Mouse (Mus musculus): ENCODE measurements around the gene Slc17a7. TPM values are rescaled to one million over a fixed set of nuclear protein-coding genes. Genes with fewer than 3 reads are reported as not detected.

The Slc17a7 gene
- polyA plus RNA-seq, 1 experiment from 2014 or later, result 3.6 TPM

DNA sequence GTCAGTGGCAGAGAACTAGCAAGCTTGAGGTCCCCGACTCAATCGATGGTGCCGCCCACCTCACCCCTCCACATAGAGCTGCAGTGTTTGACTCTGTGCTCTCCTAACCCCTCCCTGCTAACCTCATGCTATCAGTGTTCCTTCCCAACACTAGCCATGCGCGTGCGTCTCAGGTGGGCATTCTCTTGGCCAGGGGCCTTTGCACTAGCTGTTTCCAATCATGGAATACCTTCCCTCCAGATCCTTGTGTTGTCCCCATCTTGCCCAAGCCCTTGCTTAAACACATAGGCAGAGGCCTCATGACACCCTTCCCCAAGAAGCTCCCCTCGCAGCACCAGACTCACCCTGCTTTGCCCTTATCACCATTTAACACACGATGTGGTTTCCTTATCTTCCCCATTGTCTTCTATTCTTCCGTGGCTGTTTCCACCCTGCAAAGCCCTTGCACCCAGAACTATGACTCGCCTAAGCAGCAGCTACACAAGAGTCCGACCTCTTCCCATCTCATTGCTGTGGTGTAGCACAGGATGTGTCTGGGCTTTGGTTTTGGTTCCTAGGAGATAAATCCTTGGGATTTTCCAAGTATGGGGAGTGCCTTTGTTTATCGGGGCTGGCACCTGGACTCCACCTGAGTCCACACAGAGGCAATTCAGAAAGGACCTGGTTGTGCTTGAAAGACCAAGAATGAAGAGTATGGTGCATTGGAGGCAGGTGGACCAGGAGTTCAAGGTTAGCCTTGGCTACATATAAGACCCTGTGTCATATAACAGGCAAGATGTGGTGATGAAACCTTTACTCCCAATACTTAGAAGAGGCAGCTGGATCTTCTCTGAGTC, 26.4 kb upstream of the Slc17a7 start:
- Histone ChIP-seq H3K27ac (ENCODE audit: low read depth, low read length) (no peak overlapping the region), H3K27me3 (ENCODE audit: control insufficient read depth, insufficient read depth, low read length) (peaks cover 2% of the 10 kb centered on the region; the same call in 1 of the 2 replicates), H3K4me2 (ENCODE audit: low read depth, low read length, severe bottlenecking) (no peak overlapping the region), H3K9me3 (ENCODE audit: control insufficient read depth, low read length) (no peaks in the 10 kb centered on the region), H3K9ac (ENCODE audit: low read length) (no peak overlapping the region), H3K4me1 (replicated peaks; ENCODE audit: control insufficient read depth, insufficient read depth, low read length) (peaks cover 4% of the 10 kb centered on the region; the same call in 1 of the 2 replicates), H3K4me3 (ENCODE audit: low read depth, low read length) (no peak overlapping the region), H3K36me3 (ENCODE audit: control insufficient read depth, insufficient read depth, low read length) (no peaks in the 10 kb centered on the region)
- no peak for DNase-seq (ENCODE audit: low spot score)
- 83% methylated on average over 12 of the region's 12 CpGs for WGBS
- no peak for ATAC-seq (replicated peaks; ENCODE audit: low FRiP score)

DNA sequence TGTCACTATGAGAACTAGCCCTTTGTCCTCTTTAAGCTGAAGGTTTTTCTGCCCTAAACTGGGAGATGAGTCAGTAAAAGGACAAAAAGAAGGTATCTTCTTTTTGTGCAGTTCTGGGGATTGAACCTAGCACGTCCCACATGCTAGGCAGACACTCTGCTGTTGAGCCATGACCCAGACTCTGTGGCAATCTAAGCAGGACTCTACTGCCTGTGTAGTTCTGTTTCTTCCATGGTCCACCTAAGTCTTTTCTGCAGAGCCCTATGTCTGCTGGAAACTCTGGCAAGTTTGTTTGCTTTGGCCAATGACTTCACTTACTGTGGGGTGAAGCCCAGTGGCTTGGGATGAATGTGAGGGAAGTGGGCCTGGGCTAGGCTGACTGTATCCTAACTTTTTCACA, 25.3 kb upstream of the Slc17a7 start:
- no peak for DNase-seq (ENCODE audit: low spot score)
- H3K4me1 ChIP-seq (replicated peaks; ENCODE audit: control insufficient read depth, insufficient read depth, low read length), result peaks cover 4% of the 10 kb centered on the region; the same call in 1 of the 2 replicates
- 79% methylated on average over 1 of the region's 1 CpGs for WGBS
- H3K9ac ChIP-seq (ENCODE audit: low read length), result no peak overlapping the region
- no peaks in the 10 kb centered on the region for H3K36me3 ChIP-seq (ENCODE audit: control insufficient read depth, insufficient read depth, low read length)
- H3K4me3 ChIP-seq (ENCODE audit: low read depth, low read length), result no peak overlapping the region
- H3K27me3 ChIP-seq (ENCODE audit: control insufficient read depth, insufficient read depth, low read length), result peaks cover 2% of the 10 kb centered on the region; the same call in 1 of the 2 replicates
- no peak for ATAC-seq (replicated peaks; ENCODE audit: low FRiP score)
- H3K9me3 ChIP-seq (ENCODE audit: control insufficient read depth, low read length), result no peaks in the 10 kb centered on the region
- no peak overlapping the region for H3K4me2 ChIP-seq (ENCODE audit: low read depth, low read length, severe bottlenecking)
- H3K27ac ChIP-seq (ENCODE audit: low read depth, low read length), result no peak overlapping the region

DNA sequence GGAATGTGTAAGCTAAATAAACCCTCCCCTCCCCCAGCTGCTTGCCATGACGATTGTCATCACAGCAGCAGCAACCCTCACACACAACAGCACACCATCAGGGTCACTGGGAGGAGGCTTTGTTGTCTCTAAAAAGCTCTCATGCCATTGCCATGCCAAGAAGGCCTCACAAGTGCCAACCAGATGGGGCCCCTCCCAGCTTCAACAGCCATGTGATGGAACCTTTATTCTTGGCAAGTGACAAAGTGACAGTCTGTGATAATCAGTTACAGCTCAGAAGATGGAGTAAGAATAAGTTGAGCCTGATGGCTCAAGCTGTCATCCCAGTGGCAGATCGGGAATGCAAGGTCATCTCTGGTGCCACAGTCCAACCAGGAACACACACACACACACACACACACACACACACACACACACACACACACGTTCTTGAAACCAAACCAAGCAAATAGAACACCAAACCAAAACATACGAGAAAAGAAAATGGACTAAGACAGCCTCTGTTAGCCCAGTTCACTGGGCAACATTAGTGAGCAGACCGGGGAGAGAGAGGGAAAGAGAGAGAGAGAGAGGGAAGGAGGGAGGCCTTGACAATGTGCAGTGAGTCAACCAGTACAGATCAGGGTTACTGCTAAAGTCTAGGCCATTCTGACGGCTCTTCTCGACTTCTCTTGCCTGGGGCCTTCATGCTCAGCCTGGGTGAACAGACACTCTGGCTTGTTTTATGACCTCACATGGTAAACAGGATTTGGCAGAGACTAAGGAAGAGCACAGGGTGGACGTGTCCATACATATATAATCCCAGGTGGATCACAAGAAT, 23.6 kb upstream of the Slc17a7 start:
- ATAC-seq (replicated peaks; ENCODE audit: low FRiP score) (no peak), DNase-seq (ENCODE audit: low spot score) (no peak)
- Histone ChIP-seq H3K4me3 (ENCODE audit: low read depth, low read length) (no peak overlapping the region), H3K4me2 (ENCODE audit: low read depth, low read length, severe bottlenecking) (no peak overlapping the region), H3K27me3 (ENCODE audit: control insufficient read depth, insufficient read depth, low read length) (peaks cover 2% of the 10 kb centered on the region; the same call in 1 of the 2 replicates), H3K36me3 (ENCODE audit: control insufficient read depth, insufficient read depth, low read length) (no peaks in the 10 kb centered on the region), H3K4me1 (replicated peaks; ENCODE audit: control insufficient read depth, insufficient read depth, low read length) (peaks cover 4% of the 10 kb centered on the region; the same call in 1 of the 2 replicates), H3K27ac (ENCODE audit: low read depth, low read length) (no peak overlapping the region), H3K9me3 (ENCODE audit: control insufficient read depth, low read length) (no peaks in the 10 kb centered on the region), H3K9ac (ENCODE audit: low read length) (no peak overlapping the region)
- WGBS, result 81% methylated on average over 8 of the region's 8 CpGs

DNA sequence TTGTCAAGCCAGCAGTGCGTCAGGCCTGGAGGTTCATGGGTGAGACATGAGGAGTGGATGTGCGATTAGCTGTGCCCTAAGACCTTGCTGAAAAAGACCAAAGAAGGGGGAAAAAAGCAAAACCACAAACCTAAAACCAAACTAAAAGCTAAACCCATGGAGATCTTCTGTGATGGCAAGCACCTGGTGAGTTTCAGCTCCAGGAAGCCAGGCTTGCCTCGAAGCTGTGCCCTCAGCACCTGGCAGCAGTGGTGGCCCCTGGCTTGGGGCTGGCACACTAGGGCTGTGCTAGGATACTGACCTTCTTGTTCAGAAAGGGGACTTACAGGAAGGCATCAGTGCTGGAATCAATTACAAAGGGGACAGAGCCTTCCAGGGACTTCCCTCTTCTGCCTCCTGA, 22.4 kb upstream of the Slc17a7 start:
- no peaks in the 10 kb centered on the region; the same call in 1 of the 2 replicates for H3K36me3 ChIP-seq (ENCODE audit: control insufficient read depth, insufficient read depth, low read length)
- 0 out of 2 replicates have a peak, but pooled peaks cover 2% of the 10 kb centered on the region for H3K27me3 ChIP-seq (ENCODE audit: control insufficient read depth, insufficient read depth, low read length)
- H3K4me2 ChIP-seq (ENCODE audit: low read depth, low read length, severe bottlenecking), result no peak overlapping the region
- H3K4me1 ChIP-seq (replicated peaks; ENCODE audit: control insufficient read depth, insufficient read depth, low read length), result peaks cover under 1% of the 10 kb centered on the region; the same call in 1 of the 2 replicates
- no peak overlapping the region for H3K9ac ChIP-seq (ENCODE audit: low read length)
- ATAC-seq (replicated peaks; ENCODE audit: low FRiP score), result no peak
- H3K9me3 ChIP-seq (ENCODE audit: control insufficient read depth, low read length), result no peaks in the 10 kb centered on the region
- DNase-seq (ENCODE audit: low spot score), result no peak
- no peak overlapping the region for H3K4me3 ChIP-seq (ENCODE audit: low read depth, low read length)
- WGBS, result 94% methylated on average over 3 of the region's 3 CpGs
- no peak overlapping the region for H3K27ac ChIP-seq (ENCODE audit: low read depth, low read length)

DNA sequence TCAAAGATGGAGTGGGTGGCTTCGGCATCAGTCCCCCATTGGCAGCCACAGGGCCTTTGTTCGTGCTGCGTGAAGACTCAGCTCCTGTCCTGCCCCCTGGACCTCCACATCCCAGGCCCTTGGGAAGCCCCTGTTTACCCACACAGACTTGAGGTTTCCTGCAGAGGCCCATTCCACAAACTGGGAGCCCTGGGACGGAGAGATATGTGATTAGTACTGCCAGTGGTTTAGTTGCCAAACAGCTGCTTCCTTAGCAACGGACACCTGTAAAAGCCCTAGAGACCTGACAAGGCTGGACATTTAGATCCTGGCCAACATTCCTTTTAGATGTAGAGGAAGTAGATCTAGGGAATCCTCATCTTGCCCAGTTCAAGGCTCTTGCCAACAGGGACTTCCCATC, 21.8 kb upstream of the Slc17a7 start:
- Histone ChIP-seq H3K27ac (ENCODE audit: low read depth, low read length) (no peak overlapping the region), H3K4me2 (ENCODE audit: low read depth, low read length, severe bottlenecking) (no peak overlapping the region), H3K36me3 (ENCODE audit: control insufficient read depth, insufficient read depth, low read length) (no peaks in the 10 kb centered on the region; the same call in 1 of the 2 replicates), H3K9me3 (ENCODE audit: control insufficient read depth, low read length) (no peaks in the 10 kb centered on the region), H3K4me1 (replicated peaks; ENCODE audit: control insufficient read depth, insufficient read depth, low read length) (no peaks in the 10 kb centered on the region), H3K4me3 (ENCODE audit: low read depth, low read length) (no peak overlapping the region), H3K27me3 (ENCODE audit: control insufficient read depth, insufficient read depth, low read length) (0 out of 2 replicates have a peak, but pooled peaks cover 2% of the 10 kb centered on the region), H3K9ac (ENCODE audit: low read length) (no peak overlapping the region; the same call in 1 of the 2 replicates)
- 89% methylated on average over 5 of the region's 5 CpGs for WGBS
- no peak for ATAC-seq (replicated peaks; ENCODE audit: low FRiP score)
- DNase-seq (ENCODE audit: low spot score), result no peak

DNA sequence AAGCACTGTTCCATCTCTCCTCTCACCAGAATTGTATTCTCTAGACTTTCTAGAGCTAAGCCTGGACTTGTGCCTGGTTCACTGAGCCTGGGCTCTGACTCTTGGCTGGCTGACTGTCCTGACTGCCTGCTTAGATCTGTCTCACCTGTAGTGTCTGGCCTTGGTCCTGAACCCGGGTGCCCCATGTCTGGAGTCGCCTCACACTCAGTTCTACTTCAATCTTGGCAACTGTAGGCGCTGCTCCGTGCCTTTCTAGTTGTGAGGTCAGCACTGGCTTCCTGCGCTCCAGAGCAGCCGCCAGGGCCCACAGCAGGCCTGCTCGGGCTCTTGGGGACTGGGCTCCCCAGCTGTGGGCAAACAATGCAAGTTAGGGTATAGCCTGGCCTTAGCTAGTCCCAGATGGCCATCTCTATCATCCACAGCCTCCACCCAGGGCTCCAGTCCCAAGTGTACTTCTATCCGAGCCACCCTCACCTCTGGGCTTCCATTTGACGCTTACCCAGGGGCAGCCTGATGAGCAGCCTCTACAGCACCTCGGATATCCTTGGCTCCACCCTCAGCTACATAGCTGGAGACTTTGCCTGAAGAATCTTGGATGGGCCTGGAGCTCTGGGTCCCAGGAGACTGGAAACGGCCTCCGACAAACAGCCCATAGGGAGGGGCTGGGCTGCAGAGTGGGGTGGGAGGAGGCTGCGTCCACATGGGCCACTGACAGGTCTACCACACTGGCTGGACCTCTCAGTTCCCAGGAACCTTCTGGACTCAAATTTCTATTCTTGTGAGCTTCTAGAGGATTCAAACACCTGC, 19.2 kb upstream of the Slc17a7 start:
- 87% methylated on average over 13 of the region's 13 CpGs for WGBS
- no peak overlapping the region for H3K9ac ChIP-seq (ENCODE audit: low read length)
- no peaks in the 10 kb centered on the region; the same call in 1 of the 2 replicates for H3K36me3 ChIP-seq (ENCODE audit: control insufficient read depth, insufficient read depth, low read length)

DNA sequence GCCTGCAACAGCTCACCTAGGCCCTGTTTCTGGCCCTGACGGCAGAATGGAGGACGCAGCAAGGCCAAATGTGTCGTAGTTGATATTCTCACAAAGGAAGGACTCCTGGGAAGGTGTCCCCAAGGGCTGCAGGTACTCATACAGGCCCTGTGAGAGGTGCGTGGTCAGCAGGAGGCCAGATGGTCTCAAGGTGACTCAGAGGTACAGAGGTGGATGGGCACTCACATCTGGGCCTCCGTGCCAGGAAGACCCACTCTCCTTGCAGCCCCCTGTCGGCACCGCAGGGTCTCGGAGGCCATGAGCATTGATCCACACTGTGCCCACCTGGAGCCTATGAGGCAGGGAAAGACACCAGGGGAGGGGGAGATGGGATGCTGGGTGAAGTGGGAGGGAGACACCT, 18.3 kb upstream of the Slc17a7 start:
- no peaks in the 10 kb centered on the region for H3K4me1 ChIP-seq (replicated peaks; ENCODE audit: control insufficient read depth, insufficient read depth, low read length)
- no peaks in the 10 kb centered on the region for H3K27me3 ChIP-seq (ENCODE audit: control insufficient read depth, insufficient read depth, low read length)
- no peak for DNase-seq (ENCODE audit: low spot score)
- 95% methylated on average over 8 of the region's 8 CpGs for WGBS
- H3K4me3 ChIP-seq (ENCODE audit: low read depth, low read length), result no peak overlapping the region
- no peak overlapping the region for H3K9ac ChIP-seq (ENCODE audit: low read length)
- no peak for ATAC-seq (replicated peaks; ENCODE audit: low FRiP score)
- no peaks in the 10 kb centered on the region for H3K9me3 ChIP-seq (ENCODE audit: control insufficient read depth, low read length)
- no peak overlapping the region for H3K27ac ChIP-seq (ENCODE audit: low read depth, low read length)
- no peaks in the 10 kb centered on the region; the same call in 1 of the 2 replicates for H3K36me3 ChIP-seq (ENCODE audit: control insufficient read depth, insufficient read depth, low read length)
- no peak overlapping the region for H3K4me2 ChIP-seq (ENCODE audit: low read depth, low read length, severe bottlenecking)

More for the DNA sequence above, 19.2 kb upstream of the Slc17a7 start:
- no peaks in the 10 kb centered on the region for H3K4me1 ChIP-seq (replicated peaks; ENCODE audit: control insufficient read depth, insufficient read depth, low read length)
- H3K4me3 ChIP-seq (ENCODE audit: low read depth, low read length), result no peak overlapping the region
- DNase-seq (ENCODE audit: low spot score) (no peak), ATAC-seq (replicated peaks; ENCODE audit: low FRiP score) (no peak)
- H3K4me2 ChIP-seq (ENCODE audit: low read depth, low read length, severe bottlenecking), result no peak overlapping the region
- H3K9me3 ChIP-seq (ENCODE audit: control insufficient read depth, low read length), result no peaks in the 10 kb centered on the region
- no peak overlapping the region for H3K27ac ChIP-seq (ENCODE audit: low read depth, low read length)
- H3K27me3 ChIP-seq (ENCODE audit: control insufficient read depth, insufficient read depth, low read length), result no peaks in the 10 kb centered on the region

DNA sequence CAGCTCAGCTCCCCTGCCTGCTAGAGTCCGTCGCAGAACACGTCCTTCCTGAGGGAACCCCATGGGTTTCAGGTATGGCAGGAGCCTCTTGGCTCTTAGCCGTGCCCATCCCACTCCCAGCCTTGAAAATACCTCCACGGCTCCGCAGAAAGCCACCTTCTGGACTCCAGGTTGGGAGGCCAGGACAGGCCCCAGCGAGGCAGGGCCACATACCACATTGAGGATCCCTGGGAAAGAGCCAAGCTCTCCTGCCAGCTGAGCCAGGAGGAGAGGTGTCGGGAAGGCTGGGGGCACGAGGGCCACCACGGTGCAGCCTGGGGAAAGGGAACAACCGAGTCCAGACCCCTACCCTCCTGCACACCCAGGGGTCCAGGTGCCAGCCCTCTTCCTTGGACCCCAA, 16.5 kb upstream of the Slc17a7 start:
- Histone ChIP-seq H3K4me2 (ENCODE audit: low read depth, low read length, severe bottlenecking) (no peak overlapping the region), H3K27me3 (ENCODE audit: control insufficient read depth, insufficient read depth, low read length) (no peaks in the 10 kb centered on the region), H3K4me1 (replicated peaks; ENCODE audit: control insufficient read depth, insufficient read depth, low read length) (no peaks in the 10 kb centered on the region; the same call in 1 of the 2 replicates), H3K9me3 (ENCODE audit: control insufficient read depth, low read length) (no peaks in the 10 kb centered on the region), H3K27ac (ENCODE audit: low read depth, low read length) (no peak overlapping the region), H3K4me3 (ENCODE audit: low read depth, low read length) (no peak overlapping the region), H3K36me3 (ENCODE audit: control insufficient read depth, insufficient read depth, low read length) (no peaks in the 10 kb centered on the region; the same call in 1 of the 2 replicates), H3K9ac (ENCODE audit: low read length) (no peak overlapping the region)
- 96% methylated on average over 11 of the region's 11 CpGs for WGBS
- no peak for DNase-seq (ENCODE audit: low spot score)
- no peak for ATAC-seq (replicated peaks; ENCODE audit: low FRiP score)

Measured in forebrain, embryonic 11.5 days (tissue).